Mouse (Mus musculus) stomach, postnatal 0 days (tissue): ENCODE measurements around the gene Gimap5. TPM values are rescaled to one million over a fixed set of nuclear protein-coding genes. Genes with fewer than 3 reads are reported as not detected.

ENCODE experiments used
- ATAC-seq: fragments of 200-750 bp; cut with Nextera tagmentation; 2 replicates; pipeline ENCODE4 v1.8.0; 2017; ENCODE audit not compliant: low FRiP score, low TSS enrichment
- DNase-seq: peaks from one replicate; pipeline ENCODE4 v3.0.0-alpha.2; 2016; ENCODE audit warnings: low spot score
- H3K27ac ChIP-seq: fragments of 300-500 bp; sonication (generic); replicated peaks from 2 replicates; pipeline ENCODE4 v1.5.1; 2014; ENCODE audit warnings: mild to moderate bottlenecking, control low read depth
- H3K27me3 ChIP-seq: fragments of 300-500 bp; sonication (generic); 2 replicates; pipeline ENCODE4 v1.6.1; 2014; ENCODE audit warnings: low read length; ENCODE audit not compliant: control insufficient read depth, insufficient read depth
- H3K36me3 ChIP-seq: fragments of 300-500 bp; sonication (generic); 2 replicates; pipeline ENCODE4 v1.6.1; 2014; ENCODE audit warnings: low read length, mixed read lengths; ENCODE audit not compliant: control insufficient read depth, insufficient read depth
- H3K4me1 ChIP-seq: fragments of 300-500 bp; sonication (generic); replicated peaks from 2 replicates; pipeline ENCODE4 v1.6.1; 2014; ENCODE audit warnings: antibody characterized with exemption; ENCODE audit not compliant: control insufficient read depth, insufficient read depth
- H3K4me2 ChIP-seq: fragments of 300-500 bp; sonication (generic); replicated peaks from 2 replicates; pipeline ENCODE4 v1.6.1; 2014; ENCODE audit warnings: low read depth, mild to moderate bottlenecking, control low read depth, moderate library complexity
- H3K4me3 ChIP-seq: fragments of 300-500 bp; sonication (generic); 2 replicates; pipeline ENCODE4 v1.5.1; 2014; ENCODE audit warnings: low read depth, low read length, control low read depth
- H3K9ac ChIP-seq: fragments of 300-500 bp; sonication (generic); 2 replicates; pipeline ENCODE4 v1.6.1; 2014; ENCODE audit warnings: mild to moderate bottlenecking, low read length, control low read depth, mixed read lengths
- H3K9me3 ChIP-seq: fragments of 300-500 bp; sonication (generic); 2 replicates; pipeline ENCODE4 v1.6.1; 2016; ENCODE audit warnings: low read length; ENCODE audit not compliant: control insufficient read depth
- CTCF ChIP-seq: IDR thresholded peaks from 2 replicates; pipeline ENCODE4 v1.5.1; 2016; ENCODE audit warnings: antibody characterized with exemption, low read depth, mild to moderate bottlenecking, moderate library complexity
- EP300 ChIP-seq: optimal IDR thresholded peaks from 2 replicates; pipeline ENCODE3; 2016; ENCODE audit warnings: antibody characterized with exemption
- WGBS: fragments of 180-500 bp; shearing (Covaris S2); extraction: QIAGEN DNeasy Blood & Tissue Kit; methylation state at CpG from one replicate; pipeline ENCODE4 v1.1.7; 2014; 5-methylcytosine and 5-hydroxymethylcytosine counted together
- polyA plus RNA-seq: library from polyadenylated mRNA; unstranded; fragments of >200 nt; fragmentation: Nextera tagmentation; extraction: Ambion mirVana; gene quantifications from 2 replicates; pipeline ENCODE4 v1.2.1, GENCODE M21; 2015

Gene Gimap5
- polyA plus RNA-seq, 1 experiment from 2014 or later = 6.1 TPM

DNA sequence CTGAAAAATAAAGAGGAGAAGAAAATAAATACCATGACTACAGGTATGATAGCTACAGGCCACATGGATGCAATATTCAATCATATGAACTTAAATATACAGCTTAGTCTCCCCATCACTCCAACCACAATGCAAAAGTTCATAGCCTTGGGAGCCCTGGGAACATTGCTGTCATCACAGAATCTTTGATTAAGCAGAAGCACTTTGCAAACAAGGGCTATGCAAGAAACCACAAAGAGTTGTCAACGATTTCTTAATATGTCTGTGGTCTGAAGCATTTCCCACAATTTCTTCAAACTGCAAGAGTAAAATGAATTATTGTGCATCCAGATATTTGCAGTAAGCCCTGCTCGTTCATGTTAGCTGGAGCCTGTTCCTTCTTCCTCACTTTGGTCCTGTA is 8.9 kb upstream of the Gimap5 start:
- no peaks in the 10 kb centered on the region for H3K27me3 ChIP-seq
- no peak overlapping the region for H3K4me2 ChIP-seq
- H3K36me3 ChIP-seq = no peaks in the 10 kb centered on the region
- no peak for DNase-seq
- H3K27ac ChIP-seq = no peak overlapping the region
- 76% methylated on average over 2 of the region's 2 CpGs for WGBS
- H3K4me3 ChIP-seq = no peak overlapping the region
- no peaks in the 10 kb centered on the region for H3K9me3 ChIP-seq
- no peak overlapping the region for H3K9ac ChIP-seq
- 0 out of 2 replicates have a peak, but pooled peaks cover 2% of the 10 kb centered on the region for H3K4me1 ChIP-seq
- no peak for ATAC-seq
- TF ChIP-seq EP300 (no peak), CTCF (no peak)

DNA sequence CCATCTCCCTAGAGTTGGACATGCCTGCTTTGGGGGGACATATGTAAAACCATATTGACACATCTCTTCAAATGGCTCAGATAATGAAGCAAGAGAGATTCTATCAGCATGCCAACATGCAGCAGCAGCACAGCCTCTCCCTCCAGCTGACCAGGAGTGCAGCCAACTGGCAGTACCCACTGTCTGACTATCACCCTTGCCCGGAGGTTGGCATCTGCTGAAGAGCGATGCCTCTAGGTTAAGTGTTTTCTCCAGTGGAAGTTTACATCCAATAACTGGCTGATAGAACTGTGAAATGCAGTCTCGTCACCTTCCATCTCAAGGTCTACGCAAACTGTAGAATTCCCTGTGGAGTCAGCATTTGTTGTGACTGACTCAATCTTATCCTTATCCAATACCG is 8.3 kb upstream of the Gimap5 start:
- Histone ChIP-seq H3K27ac (no peak overlapping the region), H3K27me3 (no peaks in the 10 kb centered on the region), H3K36me3 (no peaks in the 10 kb centered on the region), H3K9me3 (no peaks in the 10 kb centered on the region), H3K4me3 (no peak overlapping the region), H3K4me1 (peaks cover 2% of the 10 kb centered on the region; the same call in 1 of the 2 replicates), H3K4me2 (no peak overlapping the region), H3K9ac (no peak overlapping the region)
- ATAC-seq (no peak), DNase-seq (no peak)
- no peak for TF ChIP-seq CTCF
- no peak for TF ChIP-seq EP300
- WGBS = 91% methylated on average over 5 of the region's 5 CpGs

DNA sequence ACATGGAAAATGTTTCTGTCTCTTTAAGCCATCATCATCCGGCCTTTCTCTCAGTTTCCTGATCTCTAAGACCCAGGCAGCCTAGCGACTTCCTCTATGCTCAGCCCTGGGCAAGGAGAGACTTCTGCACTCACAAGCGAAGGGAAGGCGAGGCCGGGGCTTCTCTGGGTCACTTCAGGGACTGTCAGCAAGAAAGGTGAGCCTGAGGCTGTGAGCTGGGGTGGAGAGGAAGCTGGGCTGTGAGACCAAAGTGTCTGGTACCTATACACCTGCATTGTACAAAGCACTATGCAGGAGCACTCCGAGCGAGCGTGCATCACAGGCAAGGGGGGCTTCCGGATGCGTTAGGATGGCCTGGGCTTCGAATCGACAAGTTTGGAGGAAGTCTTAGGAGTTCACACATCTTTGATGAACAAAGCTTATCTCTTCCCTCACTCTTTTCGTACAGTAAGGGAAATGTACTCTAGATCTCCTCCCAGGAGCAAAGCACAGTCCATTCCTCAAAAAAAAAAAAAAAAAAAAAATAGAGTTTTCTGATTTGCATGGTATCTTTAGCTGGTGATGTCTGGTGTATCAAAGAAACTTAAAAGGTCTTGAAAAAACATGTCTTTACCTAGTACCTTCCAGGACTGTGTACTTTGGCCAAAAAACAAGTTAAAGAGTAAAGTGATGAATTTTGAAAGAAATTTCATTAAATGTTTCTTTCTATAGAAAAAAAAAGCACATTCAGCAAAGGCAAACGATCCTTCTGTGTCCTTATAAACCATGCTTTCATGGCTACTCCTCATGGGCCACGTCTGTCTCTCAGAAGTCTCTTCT is 6.8 kb upstream of the Gimap5 start, which contains the start of gene Gimap1:
Gene Gimap1 (plus strand): TSS at position 94 of the 819 bp plus-strand sequence.
- ATAC-seq = no peak
- TF ChIP-seq CTCF = no peak
- TF ChIP-seq EP300 = no peak
- Histone ChIP-seq H3K9me3 (no peaks in the 10 kb centered on the region), H3K36me3 (no peaks in the 10 kb centered on the region), H3K4me3 (0 out of 2 replicates have a peak within 1 kb of the TSS, but pooled peaks have one; percentile 12), H3K9ac (no peak within 1 kb of the TSS), H3K4me1 (peaks cover 2% of the 10 kb centered on the region; the same call in 1 of the 2 replicates), H3K27me3 (no peaks in the 10 kb centered on the region), H3K4me2 (peak within 1 kb of the TSS; percentile 14; the same call in 1 of the 2 replicates), H3K27ac (no peak within 1 kb of the TSS)
- DNase-seq = no peak
- 67% methylated on average over 15 of the region's 15 CpGs for WGBS

DNA sequence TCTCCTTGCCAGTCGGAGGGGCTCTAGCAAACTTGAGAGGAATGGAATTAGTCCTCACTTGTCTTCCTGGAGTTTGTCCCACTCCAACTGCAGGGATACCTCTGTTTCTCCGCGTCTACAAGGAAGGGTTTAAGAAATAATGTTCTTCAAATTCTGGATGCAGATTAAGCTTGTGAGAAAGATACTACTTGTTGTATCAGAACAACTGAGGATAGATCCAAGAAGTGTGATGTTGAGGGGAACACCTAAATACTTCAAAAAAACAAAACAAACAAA is 6.3 kb upstream of the Gimap5 start:
- Histone ChIP-seq H3K4me1 (peaks cover 2% of the 10 kb centered on the region; the same call in 1 of the 2 replicates), H3K9ac (no peak overlapping the region), H3K27ac (no peak overlapping the region), H3K27me3 (no peaks in the 10 kb centered on the region), H3K4me3 (no peak overlapping the region), H3K4me2 (peak overlapping the region; percentile 14; the same call in 1 of the 2 replicates), H3K9me3 (no peaks in the 10 kb centered on the region), H3K36me3 (no peaks in the 10 kb centered on the region)
- no peak for TF ChIP-seq CTCF
- no peak for TF ChIP-seq EP300
- WGBS = 85% methylated on average over 3 of the region's 3 CpGs
- DNase-seq (no peak), ATAC-seq (no peak)

DNA sequence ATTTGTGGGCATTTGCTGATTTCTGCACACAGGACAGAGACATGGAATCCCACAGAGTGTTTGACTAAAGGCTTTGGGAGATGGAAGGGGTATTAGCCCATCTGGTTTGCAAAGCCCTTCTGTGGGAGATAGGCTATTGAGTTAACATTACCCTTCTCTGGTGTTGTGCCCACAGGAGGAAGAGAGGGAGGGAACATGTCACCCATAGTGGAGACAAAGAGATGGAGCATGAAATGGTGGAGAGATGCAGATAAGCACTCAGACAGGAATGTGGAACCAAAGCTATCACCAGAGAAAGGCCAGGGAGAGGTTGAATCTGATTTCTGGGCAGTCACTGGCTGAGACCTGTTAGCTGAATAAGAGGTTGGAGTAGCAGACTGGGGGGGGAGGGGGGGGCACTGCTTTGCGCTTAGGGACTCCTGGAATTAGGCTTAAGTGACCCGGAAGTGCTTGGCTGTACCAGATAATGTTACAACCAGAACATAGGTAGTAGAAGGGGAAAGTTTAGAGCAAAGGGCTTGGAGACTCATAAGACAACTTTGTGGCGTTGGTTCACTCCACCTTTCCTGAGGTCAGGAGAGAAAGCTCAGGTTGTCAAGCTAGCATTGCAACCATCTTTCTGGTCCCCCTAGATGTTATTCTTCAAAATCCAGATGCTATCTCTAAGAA is 5.4 kb upstream of the Gimap5 start:
- Histone ChIP-seq H3K9me3 (no peaks in the 10 kb centered on the region), H3K4me1 (peaks cover 2% of the 10 kb centered on the region; the same call in 1 of the 2 replicates), H3K27me3 (no peaks in the 10 kb centered on the region), H3K36me3 (no peaks in the 10 kb centered on the region), H3K4me2 (no peak overlapping the region), H3K4me3 (no peak overlapping the region), H3K9ac (no peak overlapping the region), H3K27ac (0 out of 2 replicates have a peak overlapping the region, but pooled peaks have one; percentile 13)
- ATAC-seq = no peak
- TF ChIP-seq CTCF (no peak), EP300 (no peak)
- DNase-seq = no peak
- WGBS = 59% methylated on average over 3 of the region's 3 CpGs

DNA sequence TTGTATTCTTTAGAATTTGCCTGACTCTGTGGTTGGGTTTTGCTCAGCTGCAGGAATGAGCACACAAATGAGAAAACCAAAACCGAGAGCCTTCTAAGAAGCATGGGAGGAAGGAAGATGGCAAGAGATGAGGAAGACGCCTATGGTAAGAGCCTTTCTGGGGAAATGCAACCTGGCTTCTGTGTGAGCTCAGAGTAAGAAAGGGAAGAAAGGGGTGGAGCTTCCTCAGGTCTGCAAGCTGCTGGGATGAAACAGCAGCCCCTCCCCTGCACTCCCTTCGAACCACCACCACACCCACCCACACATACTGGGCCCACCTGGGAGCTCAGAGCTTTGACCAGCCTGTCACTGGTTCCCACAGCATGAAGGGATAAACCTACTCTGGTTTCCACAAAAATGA is 4.7 kb upstream of the Gimap5 start:
- H3K4me1 ChIP-seq = peaks cover 2% of the 10 kb centered on the region; the same call in 1 of the 2 replicates
- no peaks in the 10 kb centered on the region for H3K27me3 ChIP-seq
- WGBS = 21% methylated on average over 3 of the region's 3 CpGs
- H3K9me3 ChIP-seq = no peaks in the 10 kb centered on the region
- H3K4me3 ChIP-seq = no peak overlapping the region
- ATAC-seq (no peak), DNase-seq (no peak)
- 0 out of 2 replicates have a peak overlapping the region, but pooled peaks have one; percentile 13 for H3K27ac ChIP-seq
- H3K4me2 ChIP-seq = no peak overlapping the region
- TF ChIP-seq EP300 (no peak), CTCF (no peak)
- H3K9ac ChIP-seq = no peak overlapping the region
- H3K36me3 ChIP-seq = no peaks in the 10 kb centered on the region
